Mouse (Mus musculus): ENCODE measurements around the gene Gm1043.

The Gm1043 gene

DNA sequence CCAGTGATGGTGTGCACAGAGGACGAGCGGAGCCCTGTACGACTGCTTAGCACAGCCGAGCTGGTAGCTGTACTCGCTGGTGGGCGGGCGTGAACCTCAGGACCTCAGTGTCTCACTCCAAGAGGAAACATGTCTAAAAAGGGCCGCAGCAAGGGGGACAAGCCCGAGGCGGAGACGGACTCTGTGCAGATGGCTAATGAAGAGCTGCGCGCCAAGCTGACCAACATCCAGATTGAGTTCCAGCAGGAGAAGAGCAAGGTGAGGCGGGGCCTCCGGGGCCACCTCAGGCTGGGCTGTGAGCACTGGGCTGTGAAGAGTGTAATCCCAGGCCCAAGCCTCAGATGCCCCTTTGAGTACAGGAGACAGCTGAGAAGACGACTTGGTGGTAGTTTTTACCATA is at the start of gene Gm1043:
Gene Gm1043 (plus strand): TSS at position 130 of the 400 bp plus-strand sequence.
- no peak for DNase-seq

DNA sequence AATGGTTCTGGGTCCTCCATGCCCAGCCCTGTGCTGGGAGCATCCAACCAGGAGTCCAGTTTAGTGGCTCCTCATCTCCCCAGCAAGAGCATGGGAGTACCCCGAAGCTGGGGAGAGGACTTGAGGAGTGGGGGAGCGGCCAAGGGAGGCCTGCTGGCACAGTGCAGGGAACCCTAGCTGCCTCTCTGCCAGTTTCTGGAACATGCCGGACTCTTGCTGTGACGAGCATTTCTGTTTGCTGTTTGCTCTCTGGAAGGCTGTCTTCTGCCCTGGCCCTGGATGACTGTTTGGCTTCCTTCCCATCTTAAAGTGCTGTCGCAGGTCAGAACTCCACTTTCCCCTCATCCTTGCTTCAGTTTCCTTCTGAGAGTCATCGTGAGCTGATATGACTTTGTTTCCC is 49.3 kb upstream of the Gm1043 start:
- no peak for DNase-seq

DNA sequence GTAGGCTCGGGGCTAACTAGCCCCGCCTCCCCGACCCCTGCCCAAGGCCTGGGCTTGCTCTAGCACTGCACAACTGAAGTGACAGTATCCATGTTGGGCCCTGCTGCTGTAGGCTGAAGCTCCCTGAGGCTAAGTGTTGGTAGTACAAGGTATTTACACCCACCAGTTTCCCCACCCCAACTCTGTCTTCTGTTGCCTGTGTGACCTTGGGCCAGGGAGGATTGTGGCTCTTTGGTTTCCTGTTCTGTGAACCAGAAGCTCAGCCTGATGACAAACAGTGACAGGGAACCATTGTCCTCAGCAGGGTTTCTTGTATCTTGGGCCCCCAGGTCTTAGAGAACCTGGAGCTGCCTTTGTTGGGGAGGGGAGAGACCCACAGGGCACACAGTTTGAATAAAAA is 48.3 kb upstream of the Gm1043 start:
- DNase-seq, result no peak

DNA sequence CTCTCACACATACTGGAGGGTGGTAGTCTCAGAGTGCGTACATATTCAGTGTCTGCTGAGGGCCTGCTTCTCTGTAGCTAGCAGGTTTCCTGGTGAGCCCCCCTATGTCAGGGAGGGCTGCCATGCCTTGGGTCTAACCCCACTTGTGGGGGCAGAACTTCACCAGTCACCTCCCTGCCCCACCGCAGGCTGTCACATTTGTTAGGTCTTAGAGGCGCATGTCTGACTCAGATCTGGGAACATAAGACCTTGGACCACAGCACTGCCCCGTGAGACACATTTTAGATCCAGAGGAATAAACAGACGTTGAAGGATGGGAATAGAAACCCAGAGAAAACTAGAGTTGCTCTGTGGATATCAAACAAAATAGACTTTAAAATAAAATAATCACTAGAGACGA is 45.3 kb upstream of the Gm1043 start:
- DNase-seq, result no peak

DNA sequence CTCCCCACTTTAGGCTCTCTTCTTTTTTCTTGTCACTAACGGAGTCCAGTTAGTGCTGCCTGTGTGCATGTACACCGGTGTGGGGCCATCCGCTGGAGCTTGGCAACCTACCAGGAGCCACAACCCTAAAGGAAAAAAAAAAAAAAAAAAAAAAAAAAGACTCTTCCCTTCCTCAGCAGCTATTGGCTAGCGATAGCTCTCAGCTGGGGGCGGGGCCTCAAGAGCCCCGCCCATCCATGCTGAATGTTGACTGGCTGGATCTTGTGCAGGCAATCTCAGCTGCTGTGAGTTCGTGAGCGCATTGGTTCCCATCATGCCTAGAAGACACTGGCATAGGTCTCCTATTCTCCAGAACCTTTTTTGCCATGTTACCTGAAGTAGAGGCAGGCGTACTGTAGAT is 44.5 kb upstream of the Gm1043 start:
- peak; percentile 58 for DNase-seq

DNA sequence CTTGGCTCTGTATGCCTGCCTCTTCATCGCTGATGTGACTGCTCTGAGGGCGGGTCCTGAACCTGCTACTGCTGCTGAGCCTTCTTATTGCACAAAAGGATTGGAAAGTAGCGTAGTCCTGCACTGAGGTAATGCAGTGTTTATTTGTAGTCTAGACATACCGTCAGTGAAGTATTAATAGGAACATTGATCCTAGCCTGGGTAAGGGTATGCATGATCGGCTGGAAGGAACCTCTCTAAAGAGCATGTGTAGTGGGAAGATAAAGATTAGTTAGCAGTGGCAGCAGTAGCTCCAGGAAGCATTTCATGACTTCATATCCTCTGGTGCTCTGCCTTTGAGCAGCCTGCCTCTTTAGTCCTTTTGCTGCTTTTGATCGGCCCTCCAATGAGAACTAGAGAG is 43.5 kb upstream of the Gm1043 start:
- DNase-seq, result no peak

DNA sequence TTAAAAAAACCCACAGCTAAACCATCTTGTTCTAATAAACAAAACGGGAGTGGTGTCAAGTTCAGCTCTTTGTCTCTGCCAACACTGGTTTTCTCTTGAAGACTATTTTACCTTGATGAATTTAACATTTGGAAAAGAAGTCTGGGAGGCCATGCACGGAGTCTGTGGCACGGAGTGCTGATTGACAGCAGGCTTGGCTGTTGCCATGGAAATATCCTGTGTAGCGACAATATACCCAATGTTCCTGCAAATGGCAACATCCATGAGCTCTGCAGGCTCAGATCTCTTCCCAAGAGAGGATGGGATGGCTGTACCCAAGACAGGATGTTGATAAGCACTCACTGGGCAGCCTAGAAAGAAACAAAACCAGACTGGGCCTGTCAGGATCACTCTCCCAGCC is 42.2 kb upstream of the Gm1043 start:
- no peak for DNase-seq

DNA sequence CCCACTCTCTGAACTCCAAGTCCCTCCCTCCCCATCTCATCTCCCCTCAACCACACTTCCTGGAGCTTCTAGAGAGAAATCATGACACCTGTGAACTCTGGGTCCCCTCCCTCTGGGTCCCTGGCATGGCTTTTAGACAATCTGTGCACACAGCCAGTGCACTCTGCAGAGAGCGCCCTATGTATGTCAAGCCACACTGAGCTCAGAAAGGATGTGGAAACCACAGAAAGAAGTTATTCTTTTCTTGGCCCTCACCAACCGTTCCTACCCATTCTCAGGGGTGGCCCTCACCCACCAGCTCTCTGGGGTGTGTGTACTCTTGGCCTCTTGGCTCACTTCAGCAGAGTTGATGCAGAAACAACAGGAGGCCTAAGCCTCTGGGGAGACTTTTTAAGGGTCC is 40.4 kb upstream of the Gm1043 start:
- DNase-seq, result peak; percentile 63 to 65

DNA sequence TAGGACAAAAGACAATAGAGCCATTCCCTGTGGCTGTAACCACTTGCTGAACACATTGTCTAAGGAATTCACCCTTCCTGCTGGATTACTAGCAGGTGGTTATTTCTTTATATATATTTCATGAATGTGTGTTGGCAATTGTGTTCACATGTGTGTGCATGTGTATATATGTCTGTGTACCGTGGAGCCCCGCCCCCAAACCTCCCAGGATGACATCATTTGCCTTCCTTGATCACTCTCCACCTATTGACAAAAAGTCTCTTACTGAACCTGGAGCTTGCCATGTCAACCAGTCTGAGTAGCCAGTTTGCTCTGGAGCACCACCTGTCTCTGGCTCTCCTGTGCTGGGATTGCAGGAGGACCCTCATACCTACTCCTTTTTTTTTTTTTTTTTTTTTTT is 39.6 kb upstream of the Gm1043 start:
- DNase-seq, result peak; percentile 71 to 81

DNA sequence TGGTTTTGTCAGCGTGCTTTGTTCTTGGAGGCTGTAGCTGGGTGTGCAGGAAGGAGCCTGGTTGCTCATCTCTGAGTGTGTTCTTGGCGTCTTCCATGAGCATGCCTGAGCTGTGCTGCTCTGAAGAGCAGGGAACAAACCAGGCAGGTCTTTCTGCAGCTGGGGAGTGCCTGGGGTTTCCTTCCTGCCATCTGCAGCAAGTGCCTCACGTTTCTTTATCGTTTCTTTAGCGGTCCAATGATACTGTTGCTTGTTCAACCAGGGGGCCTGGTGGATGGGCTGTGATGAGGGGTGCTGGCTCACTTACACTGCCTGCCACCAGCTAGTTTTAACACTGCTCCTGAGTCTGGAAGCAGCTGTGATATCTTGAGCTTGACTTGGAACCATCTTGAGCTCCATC is 38.4 kb upstream of the Gm1043 start:
- no peak for DNase-seq

DNA sequence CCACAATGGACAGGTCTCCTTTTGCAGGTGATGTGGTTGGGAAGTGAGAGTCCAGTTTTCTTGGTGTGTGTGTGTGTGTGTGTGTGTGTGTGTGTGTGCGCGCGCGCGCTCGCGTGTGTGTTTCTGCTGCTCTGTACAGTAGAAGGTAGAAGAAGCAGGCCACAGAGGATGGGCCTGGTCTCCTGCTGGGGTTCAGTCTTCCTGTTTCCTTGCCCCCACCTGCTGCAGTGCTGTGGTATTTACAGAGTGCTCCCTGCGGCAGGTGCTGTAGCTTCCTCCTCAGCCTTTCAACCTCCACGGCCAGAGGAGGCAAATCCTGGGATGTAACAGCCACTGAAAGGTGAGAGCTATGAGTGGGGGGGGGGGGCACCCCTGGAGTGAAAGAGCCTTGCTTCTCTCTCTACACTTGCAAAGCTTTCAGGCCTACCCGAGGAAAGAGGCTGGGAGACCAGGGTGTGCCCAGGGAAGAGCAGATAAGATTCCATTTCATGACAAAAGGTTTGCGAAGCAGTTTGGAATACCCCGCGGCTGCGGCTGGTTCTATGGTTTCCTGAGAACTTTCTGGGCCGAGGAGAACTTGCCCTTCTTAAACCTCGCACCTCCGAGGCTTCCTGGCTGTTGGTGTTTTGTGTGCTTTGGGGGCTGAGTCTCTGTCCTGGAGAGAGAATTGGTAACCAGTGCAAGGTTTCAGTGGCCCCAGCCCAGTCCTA is 37.8 kb upstream of the Gm1043 start:
- peak; percentile 52 to 55 for DNase-seq

DNA sequence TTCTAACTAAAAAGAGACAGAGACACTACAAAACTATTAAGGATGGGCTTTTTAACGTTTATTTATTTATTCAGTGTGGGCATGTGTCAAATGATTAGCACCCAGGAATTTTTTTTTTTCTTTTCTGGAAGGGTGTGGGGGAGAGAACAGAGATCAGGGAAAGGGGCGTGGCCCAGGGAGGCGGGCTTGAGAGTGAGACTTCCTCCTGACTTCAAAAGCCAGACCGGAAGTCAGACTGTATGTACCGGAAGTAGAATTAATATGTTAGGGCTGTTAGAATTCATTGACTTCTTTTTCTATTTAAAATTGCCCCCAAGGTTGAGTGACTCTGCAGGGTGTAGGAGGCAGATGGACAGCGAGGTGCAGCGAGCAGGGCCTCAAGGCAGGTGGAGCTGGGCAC is 37.2 kb upstream of the Gm1043 start:
- DNase-seq, result peak; percentile 79 to 82

DNA sequence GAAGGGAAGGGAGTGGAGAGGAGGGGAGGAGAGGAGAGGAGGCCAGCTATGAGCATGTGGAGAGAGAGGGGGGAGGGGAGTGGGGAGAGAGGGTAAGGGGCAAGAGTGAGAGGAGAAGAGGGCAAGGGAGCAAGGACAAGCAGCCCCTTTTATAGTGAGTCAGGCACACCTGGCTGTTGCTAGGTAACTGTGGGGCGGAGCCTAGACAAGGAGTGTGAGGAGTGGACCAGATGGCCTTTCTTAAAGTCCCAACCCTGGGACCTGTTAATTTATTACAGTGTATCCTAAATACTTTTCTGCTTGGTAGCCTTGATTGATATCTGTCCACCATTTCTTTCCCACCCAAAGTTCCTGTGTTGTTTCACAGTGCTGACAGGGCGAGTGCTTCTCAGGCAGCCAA is 36.1 kb upstream of the Gm1043 start:
- peak in 1 of 2 experiments; percentile 31 for DNase-seq

DNA sequence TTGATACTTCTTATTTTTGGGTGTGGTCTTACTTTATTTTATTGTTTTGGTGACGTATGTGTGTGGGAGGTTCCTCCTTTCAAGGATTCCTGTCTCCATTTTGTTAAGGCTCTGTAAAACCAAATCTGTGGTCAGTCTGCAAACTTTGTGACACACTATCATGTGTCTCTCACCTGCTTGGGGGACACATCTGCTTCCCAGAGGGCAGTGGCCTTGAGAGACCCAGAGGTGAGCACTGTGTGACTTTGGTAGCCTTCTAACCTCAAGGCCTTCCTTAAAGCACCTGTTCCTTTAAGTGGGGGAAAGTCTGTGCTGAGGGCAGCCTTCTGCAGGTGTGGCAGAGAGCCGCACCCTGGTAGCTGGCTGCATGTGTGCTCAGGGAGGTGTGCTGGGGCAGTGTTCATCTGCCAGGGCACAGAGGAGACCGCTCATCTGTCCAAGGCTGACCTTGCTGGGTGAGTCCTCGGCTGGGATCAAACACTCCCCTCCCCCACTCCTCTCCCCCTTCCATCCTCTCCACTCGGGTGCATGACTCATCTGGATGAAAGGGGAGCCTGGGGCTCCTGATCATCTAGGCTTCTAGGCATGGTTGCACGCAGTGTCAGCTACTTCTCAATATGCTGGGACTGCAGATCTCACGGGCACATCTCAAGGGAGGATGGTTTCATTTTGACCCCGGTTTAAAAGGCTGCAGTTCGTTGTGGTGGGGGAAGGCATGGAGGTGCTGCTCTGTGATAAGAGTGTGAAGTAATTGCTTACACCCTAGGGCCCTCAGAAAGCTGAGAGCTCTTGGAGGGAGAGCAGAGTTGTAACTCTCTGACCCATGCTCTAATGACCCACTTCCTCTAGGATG is 34.4 kb upstream of the Gm1043 start:
- peak; percentile 58 to 59 for DNase-seq

DNA sequence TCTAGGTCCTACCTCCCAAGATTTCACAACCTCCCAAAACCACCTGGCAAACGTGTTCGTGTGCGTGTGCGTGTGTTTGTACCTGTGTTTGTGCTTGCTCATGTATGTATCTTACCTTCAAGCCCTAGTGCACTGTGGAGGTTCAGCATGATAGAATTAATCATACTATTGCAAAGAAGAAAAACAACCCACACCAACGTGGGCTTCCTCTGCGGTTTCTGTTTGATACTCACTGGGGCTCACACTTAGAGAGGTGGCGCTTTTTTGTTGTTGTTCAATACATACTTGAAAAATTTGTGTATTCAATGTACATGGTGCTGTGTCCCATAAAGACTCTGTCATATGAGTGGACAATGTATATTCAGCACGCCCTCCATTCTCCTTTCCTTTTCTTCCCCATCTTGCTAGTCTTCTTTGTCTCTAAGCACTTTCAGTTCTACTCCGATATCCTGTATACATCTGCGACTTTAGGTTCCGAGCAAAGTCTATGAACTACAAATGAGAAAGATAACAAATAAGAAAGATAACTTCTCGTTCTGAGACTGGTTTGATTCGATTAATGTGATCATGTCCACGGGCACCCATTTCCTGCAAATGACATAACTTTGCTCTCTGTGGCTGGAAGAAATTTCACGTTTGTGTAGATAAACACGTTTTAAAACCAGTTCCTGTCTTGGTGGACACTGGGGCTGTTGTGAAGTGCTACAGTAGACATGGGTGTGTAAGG is 33.6 kb upstream of the Gm1043 start:
- DNase-seq, result peak; percentile 51 to 52

DNA sequence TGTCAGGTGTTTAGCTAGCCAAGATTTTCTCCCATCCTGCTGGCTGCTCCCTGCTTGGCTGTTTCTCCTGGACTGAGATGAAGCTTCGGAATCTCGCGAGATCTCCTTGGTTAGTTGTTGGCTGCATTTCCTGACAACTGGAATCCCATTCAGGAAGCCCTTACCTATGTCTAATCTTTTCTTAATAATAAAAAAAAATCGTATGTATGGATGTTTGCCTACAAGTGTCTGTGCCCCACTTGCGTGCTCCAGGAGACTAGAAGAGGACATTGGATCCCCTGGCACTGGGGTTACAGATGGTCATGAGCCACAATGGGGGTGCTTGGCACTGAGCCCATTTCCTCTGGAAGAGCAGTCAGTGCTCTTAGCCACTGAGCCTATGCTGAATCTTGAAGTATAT is 32.3 kb upstream of the Gm1043 start:
- DNase-seq, result no peak

DNA sequence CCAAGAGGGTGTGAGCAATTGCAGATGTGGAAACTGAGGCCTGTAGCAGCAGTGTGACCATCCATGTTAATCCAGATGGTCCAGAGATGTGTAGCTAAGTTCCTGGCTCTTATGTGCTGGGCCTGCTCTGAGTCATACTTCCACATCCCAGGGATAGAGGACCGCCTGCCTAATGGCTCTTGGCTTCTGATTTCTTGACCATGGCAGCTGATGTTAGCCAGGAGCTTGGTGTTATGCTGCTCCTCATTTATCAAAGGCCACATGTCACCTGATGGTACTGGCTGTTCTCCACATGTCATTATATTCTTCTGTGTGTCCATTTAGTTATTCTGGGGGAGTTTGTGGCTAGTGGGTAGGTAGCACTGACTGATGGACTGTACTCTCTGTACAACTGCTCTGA is 29.4 kb upstream of the Gm1043 start:
- DNase-seq, result no peak

DNA sequence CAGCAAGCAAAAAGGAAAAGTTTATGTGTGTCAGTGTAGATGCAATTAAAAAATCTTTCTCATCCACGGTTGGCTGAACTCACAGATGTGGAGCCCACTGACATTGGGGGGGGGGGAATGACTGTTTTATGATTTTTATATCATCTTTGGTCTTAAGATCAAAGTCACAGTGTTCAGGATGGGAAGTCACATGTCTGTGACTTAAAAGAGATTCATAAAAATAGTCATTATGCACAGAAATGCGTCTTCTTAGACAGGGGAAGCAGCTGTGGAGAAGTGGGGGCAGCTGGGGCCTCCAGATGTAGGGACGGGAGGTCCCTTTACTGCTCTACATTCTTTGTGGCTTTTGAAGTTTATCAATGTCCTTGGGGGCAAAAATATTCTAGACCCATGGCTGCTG is 28.7 kb upstream of the Gm1043 start:
- DNase-seq, result peak; percentile 42 to 46

DNA sequence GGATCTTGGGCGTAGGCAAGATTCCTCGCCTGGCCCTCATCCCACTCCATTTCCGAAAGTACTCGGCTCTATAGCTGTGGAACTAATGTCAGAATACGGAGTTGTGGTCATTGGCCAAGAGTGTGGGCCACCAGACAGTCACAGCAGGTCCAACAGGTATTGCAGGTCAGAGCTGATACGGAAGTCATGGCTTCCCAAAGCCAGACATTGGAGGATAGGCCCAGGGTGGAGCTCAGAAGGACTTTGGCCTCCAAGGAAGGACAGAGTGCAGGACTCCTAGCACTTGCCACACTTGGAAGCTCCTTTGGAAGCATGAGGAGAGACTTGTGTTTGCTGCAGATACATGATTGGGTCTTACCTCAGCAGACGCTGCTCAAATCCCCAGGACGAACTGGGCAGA is 23.6 kb upstream of the Gm1043 start:
- no peak for DNase-seq

DNA sequence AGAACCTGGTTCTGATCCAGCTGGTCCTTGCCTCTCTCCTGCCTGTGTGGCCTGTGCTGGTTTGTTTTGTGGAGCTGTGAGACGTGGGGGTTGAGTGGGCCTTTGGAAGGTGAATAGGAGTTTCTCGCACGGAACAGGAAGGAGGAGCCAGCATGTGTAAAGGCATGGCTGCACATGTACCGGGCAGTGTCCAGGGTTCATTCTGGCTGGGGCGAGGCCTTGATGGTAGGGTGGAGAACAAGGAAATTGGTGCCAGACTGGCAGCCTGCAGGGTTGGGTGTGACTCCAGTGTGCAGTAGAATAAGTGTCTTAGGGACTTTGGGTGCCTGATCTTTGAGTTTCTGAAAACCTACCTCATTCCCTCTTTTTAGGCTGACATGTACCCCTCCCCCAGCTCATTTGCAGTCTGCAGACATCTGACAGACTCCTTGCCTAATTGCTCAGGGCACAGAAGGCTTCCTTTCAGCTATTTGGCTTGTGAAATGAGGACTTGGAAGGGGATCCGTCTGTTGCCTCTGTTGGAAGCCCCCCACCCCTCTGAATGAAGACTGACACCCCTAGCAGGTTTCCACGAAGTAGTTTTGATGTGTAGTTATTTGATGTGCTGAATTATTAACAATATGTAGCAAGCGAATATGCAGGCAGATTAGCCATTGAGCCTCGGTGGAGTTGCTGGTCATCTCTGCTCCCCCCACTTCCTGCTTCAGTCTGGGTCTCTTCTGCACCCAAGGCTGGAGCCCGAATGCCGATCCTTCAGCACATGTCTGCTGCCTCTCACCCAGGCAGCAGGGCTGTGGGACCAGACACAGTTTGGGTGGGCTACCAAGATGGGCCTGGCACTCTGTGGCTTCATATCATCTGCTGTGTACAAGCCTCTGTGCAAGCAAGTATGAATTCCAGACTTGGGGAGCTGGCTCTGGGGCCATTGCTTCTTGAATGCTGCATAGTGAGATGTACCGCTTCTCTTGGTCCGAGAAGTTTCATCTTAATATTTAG is 20.4 kb upstream of the Gm1043 start:
- DNase-seq, result no peak

DNA sequence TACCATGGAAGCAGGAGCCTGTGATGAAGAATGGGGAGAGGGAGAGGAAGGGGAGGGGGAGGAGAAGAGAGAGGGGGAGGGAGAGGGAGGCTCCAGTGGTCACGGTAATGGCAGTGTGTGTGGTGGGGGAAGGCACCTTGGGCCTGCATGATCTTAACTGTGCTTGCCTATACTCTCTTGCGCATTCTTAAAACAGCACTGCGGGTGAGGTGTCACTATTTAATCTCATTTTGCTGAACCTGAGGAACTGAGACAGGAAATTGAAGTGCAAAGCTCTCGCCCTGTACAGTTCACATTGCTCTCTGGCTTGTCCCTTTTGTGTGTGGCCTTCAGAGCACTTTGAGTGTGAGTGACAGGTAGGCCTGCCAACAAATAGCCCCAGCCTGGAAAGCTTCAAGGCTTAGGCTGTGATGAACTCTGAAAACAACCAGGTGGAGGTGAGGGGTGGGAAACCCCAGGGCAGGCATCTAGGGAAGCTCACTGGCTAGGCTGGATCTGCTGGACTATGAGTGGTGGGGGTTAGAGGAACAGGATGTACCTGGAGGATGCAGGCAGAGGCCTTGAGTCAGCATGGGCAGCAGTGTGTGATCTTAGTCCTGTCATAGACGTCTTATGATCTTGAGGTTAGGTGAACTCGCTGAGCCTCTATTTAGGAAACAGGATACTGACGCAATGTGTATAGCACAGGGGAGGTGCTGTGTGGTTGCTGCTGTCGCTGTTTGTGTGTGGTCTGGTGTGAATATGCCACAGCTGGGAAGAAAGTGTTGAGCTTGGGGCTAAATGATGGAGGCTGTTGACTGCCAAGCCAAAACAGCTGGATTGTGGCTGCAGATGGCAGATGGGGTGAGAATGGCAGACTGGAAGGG is 18.2 kb upstream of the Gm1043 start:
- peak; percentile 73 to 75 for DNase-seq
